Mouse (Mus musculus) olfactory bulb, adult 2 months (tissue): ENCODE data around the gene Tmem87b. TPM values are rescaled to one million over a fixed set of nuclear protein-coding genes. Genes with fewer than 3 reads are reported as not detected.

ENCODE experiments used
- H3K27ac ChIP-seq: fragments of 200-500 bp; 2 replicates; pipeline ENCODE4 v1.5.1; 2012; ENCODE audit warnings: low read depth, low read length; ENCODE audit not compliant: insufficient read depth
- H3K4me1 ChIP-seq: fragments of 200-500 bp; 2 replicates; pipeline ENCODE4 v1.6.1; 2012; ENCODE audit warnings: low read length; ENCODE audit not compliant: control insufficient read depth, insufficient read depth
- H3K4me3 ChIP-seq: fragments of 200-500 bp; 2 replicates; pipeline ENCODE4 v1.5.1; 2012; ENCODE audit warnings: mild to moderate bottlenecking, low read depth, low read length, moderate library complexity; ENCODE audit not compliant: insufficient read depth
- CTCF ChIP-seq: fragments of 200-500 bp; IDR thresholded peaks from 2 replicates; pipeline ENCODE4 v1.5.1; 2012; ENCODE audit warnings: low read depth, mild to moderate bottlenecking, low read length, moderate library complexity; ENCODE audit not compliant: insufficient read depth
- POLR2A ChIP-seq: fragments of 200-500 bp; IDR thresholded peaks from 2 replicates; pipeline ENCODE4 v1.6.1; 2012; ENCODE audit warnings: mild to moderate bottlenecking, low read depth, low read length, moderate library complexity; ENCODE audit not compliant: insufficient read depth
- WGBS: fragments of 180-500 bp; shearing (Covaris S2); methylation state at CpG from one replicate; pipeline ENCODE4 v1.1.7; 2018; 5-methylcytosine and 5-hydroxymethylcytosine counted together
- polyA plus RNA-seq: library from polyadenylated mRNA; stranded (reverse); fragments of >200 nt; gene quantifications from 2 replicates; pipeline ENCODE4 v1.2.4, GENCODE M21; 2012; ENCODE audit warnings: low replicate concordance; ENCODE audit not compliant: missing spikeins, insufficient read depth, insufficient read length

The Tmem87b gene
- polyA plus RNA-seq, 1 experiment, result not detected

GRCm38 (mm10) chr2:128786341-128786740 lies 31.6 kb upstream of the Tmem87b start:
- no peak overlapping the region for H3K4me3 ChIP-seq
- 48% methylated on average over 5 of the region's 5 CpGs for WGBS
- no peaks in the 10 kb centered on the region for H3K4me1 ChIP-seq
- TF ChIP-seq CTCF, result no peak
- H3K27ac ChIP-seq, result no peak overlapping the region

GRCm38 (mm10) chr2:128786795-128787194 lies 31.1 kb upstream of the Tmem87b start:
- WGBS, result 74% methylated on average over 1 of the region's 1 CpGs
- no peak overlapping the region for H3K27ac ChIP-seq
- H3K4me1 ChIP-seq, result no peaks in the 10 kb centered on the region
- H3K4me3 ChIP-seq, result no peak overlapping the region
- TF ChIP-seq CTCF (no peak), POLR2A (no peak)

- WGBS, result 93% methylated on average over 3 of the region's 3 CpGs
- Histone ChIP-seq H3K27ac (no peak overlapping the region), H3K4me3 (no peak overlapping the region), H3K4me1 (no peaks in the 10 kb centered on the region)
- no peak for TF ChIP-seq CTCF
- no peak for TF ChIP-seq POLR2A
These were observed 30.1 kb upstream of the Tmem87b start for GRCm38 (mm10) chr2:128787805-128788204.

GRCm38 (mm10) chr2:128790875-128791614 lies 26.9 kb upstream of the Tmem87b start:
- Histone ChIP-seq H3K27ac (no peak overlapping the region), H3K4me1 (peaks cover 3% of the 10 kb centered on the region; the same call in 1 of the 2 replicates), H3K4me3 (no peak overlapping the region)
- WGBS, result 92% methylated on average over 11 of the region's 11 CpGs
- no peak for TF ChIP-seq CTCF
- TF ChIP-seq POLR2A, result no peak

- TF ChIP-seq POLR2A (no peak), CTCF (no peak)
- Histone ChIP-seq H3K27ac (no peak overlapping the region), H3K4me3 (no peak overlapping the region), H3K4me1 (peaks cover 3% of the 10 kb centered on the region; the same call in 1 of the 2 replicates)
- 40% methylated on average over 6 of the region's 6 CpGs for WGBS
These were observed 24.0 kb upstream of the Tmem87b start for GRCm38 (mm10) chr2:128793958-128794357.

- TF ChIP-seq POLR2A, result no peak
- no peak for TF ChIP-seq CTCF
- WGBS, result 51% methylated on average over 6 of the region's 6 CpGs
- no peak overlapping the region for H3K4me3 ChIP-seq
- no peak overlapping the region for H3K27ac ChIP-seq
- peaks cover 3% of the 10 kb centered on the region; the same call in 1 of the 2 replicates for H3K4me1 ChIP-seq
These were observed 21.5 kb upstream of the Tmem87b start for GRCm38 (mm10) chr2:128796463-128796862.

GRCm38 (mm10) chr2:128803441-128803840 lies 14.5 kb upstream of the Tmem87b start:
- 94% methylated on average over 4 of the region's 4 CpGs for WGBS
- no peak for TF ChIP-seq POLR2A
- TF ChIP-seq CTCF, result no peak
- Histone ChIP-seq H3K4me3 (no peak overlapping the region), H3K27ac (no peak overlapping the region), H3K4me1 (no peaks in the 10 kb centered on the region)

- WGBS, result 72% methylated on average over 4 of the region's 4 CpGs
- H3K4me3 ChIP-seq, result no peak overlapping the region
- H3K4me1 ChIP-seq, result no peaks in the 10 kb centered on the region
- H3K27ac ChIP-seq, result no peak overlapping the region
- TF ChIP-seq POLR2A (no peak), CTCF (no peak)
These were observed 12.6 kb upstream of the Tmem87b start for GRCm38 (mm10) chr2:128805341-128805740.

- TF ChIP-seq POLR2A, result no peak
- no peak for TF ChIP-seq CTCF
- H3K4me3 ChIP-seq, result no peak overlapping the region
- H3K4me1 ChIP-seq, result no peaks in the 10 kb centered on the region
- H3K27ac ChIP-seq, result no peak overlapping the region
- 73% methylated on average over 8 of the region's 8 CpGs for WGBS
These were observed 11.4 kb upstream of the Tmem87b start for GRCm38 (mm10) chr2:128806561-128806960.

- H3K4me3 ChIP-seq, result no peak overlapping the region
- TF ChIP-seq POLR2A (no peak), CTCF (no peak)
- no peaks in the 10 kb centered on the region for H3K4me1 ChIP-seq
- 57% methylated on average over 2 of the region's 2 CpGs for WGBS
- no peak overlapping the region for H3K27ac ChIP-seq
These were observed 5.2 kb upstream of the Tmem87b start for GRCm38 (mm10) chr2:128812761-128813160.
